Mouse (Mus musculus): ENCODE data around the gene Rfx7. TPM values are rescaled to one million over a fixed set of nuclear protein-coding genes. Genes with fewer than 3 reads are reported as not detected.

The Rfx7 gene
- polyA plus RNA-seq, 2 experiments, result 14.1 to 14.2 TPM

DNA sequence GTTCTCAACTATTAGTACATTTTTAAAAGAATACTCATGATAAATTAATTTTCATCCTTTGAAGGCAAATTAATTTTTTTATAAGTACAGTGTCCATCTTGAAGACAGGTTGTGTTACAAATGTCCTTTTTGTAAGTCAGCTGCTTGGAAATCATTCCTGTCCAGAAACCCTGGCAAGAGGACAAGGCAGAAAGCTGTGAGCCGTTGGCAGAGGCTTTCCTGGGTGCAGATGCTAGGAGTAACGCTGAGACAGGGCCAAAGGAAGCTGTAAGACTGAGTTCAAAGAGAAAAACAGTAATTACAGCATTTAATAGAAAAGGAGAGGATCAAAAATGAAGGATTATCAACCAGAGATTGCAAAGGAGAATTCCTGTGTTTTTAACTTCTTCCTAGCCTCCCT is 81.8 kb downstream of the Rfx7 start:
- Histone ChIP-seq H3K9me3 (ENCODE audit: control insufficient read depth, low read length) (no peaks in the 10 kb centered on the region), H3K27me3 (ENCODE audit: control insufficient read depth, insufficient read depth, low read length) (no peaks in the 10 kb centered on the region), H3K4me1 (ENCODE audit: control insufficient read depth, insufficient read depth, low read length) (no peaks in the 10 kb centered on the region), H3K27ac (replicated peaks; ENCODE audit: low read depth, low read length) (no peak overlapping the region), H3K4me2 (replicated peaks; ENCODE audit: low read depth, low read length, severe bottlenecking) (no peak overlapping the region), H3K9ac (ENCODE audit: low read depth, low read length, severe bottlenecking) (no peak overlapping the region), H3K4me3 (replicated peaks; ENCODE audit: low read length) (no peak overlapping the region), H3K36me3 (ENCODE audit: control insufficient read depth, insufficient read depth, low read length) (peaks cover 36% of the 10 kb centered on the region)
- TF ChIP-seq POLR2A (IDR thresholded peaks at IDR 0.05; ENCODE audit: borderline replicate concordance, extremely low read depth, insufficient read depth, insufficient read length), result no peak
- no peak for DNase-seq (ENCODE audit: low spot score)
- no peak for ATAC-seq (ENCODE audit: low FRiP score, low read depth)
- 65% methylated on average over 2 of the region's 2 CpGs for WGBS

DNA sequence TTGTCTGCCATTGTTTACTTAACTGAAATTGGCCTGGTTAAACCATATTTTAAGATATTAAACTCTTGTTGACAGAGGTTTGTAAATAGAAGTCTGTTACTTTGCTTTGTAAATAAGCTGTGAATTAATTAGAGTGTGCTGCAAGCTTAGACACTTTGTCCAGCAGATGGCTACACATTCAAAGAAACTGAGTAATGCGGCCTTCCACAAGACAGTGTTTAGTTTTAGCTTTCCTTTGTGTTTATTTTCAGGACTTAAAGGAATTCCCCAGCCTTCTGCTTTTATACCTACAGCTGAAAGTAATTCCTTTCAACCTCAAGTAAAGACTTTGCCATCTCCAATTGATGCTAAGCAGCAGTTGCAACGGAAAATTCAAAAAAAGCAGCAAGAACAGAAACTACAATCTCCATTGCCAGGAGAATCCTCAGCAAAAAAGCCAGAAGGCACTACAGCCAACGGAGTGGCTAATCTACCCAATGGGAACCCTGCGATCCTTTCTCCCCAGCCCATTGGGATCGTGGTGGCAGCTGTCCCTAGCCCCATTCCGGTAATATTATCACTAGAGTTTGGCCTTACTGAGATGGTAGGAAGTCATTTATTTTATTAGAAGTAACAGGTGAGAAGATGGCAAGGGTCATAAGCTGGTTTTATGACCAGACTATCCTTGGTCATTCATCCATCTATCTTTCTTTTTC is 82.9 kb downstream of the Rfx7 start:
- Histone ChIP-seq H3K9me3 (ENCODE audit: control insufficient read depth, low read length) (no peaks in the 10 kb centered on the region), H3K36me3 (ENCODE audit: control insufficient read depth, insufficient read depth, low read length) (peaks cover 42% of the 10 kb centered on the region), H3K4me1 (ENCODE audit: control insufficient read depth, insufficient read depth, low read length) (no peaks in the 10 kb centered on the region), H3K27ac (replicated peaks; ENCODE audit: low read depth, low read length) (no peak overlapping the region), H3K9ac (ENCODE audit: low read depth, low read length, severe bottlenecking) (no peak overlapping the region), H3K27me3 (ENCODE audit: control insufficient read depth, insufficient read depth, low read length) (no peaks in the 10 kb centered on the region), H3K4me2 (replicated peaks; ENCODE audit: low read depth, low read length, severe bottlenecking) (no peak overlapping the region), H3K4me3 (replicated peaks; ENCODE audit: low read length) (no peak overlapping the region)
- no peak for TF ChIP-seq POLR2A (IDR thresholded peaks at IDR 0.05; ENCODE audit: borderline replicate concordance, extremely low read depth, insufficient read depth, insufficient read length)
- DNase-seq (ENCODE audit: low spot score) (peak; percentile 14), ATAC-seq (ENCODE audit: low FRiP score, low read depth) (no peak)
- 74% methylated on average over 6 of the region's 6 CpGs for WGBS

DNA sequence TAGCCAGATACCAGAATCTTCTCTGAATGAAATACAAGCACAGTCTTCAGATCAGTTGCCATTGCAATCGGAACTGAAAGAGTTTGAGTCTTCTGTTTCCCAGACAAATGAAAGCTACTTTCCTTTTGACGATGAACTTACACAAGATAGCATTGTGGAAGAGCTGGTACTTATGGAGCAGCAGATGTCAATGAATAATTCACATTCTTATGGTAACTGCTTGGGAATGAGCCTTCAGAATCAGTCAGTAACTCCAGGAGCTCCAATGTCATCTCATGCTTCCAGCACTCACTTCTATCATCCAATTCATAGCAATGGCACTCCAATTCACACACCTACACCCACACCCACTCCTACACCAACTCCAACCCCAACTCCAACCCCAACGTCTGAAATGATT is 86.0 kb downstream of the Rfx7 start:
- 90% methylated on average over 3 of the region's 3 CpGs for WGBS
- Histone ChIP-seq H3K4me2 (replicated peaks; ENCODE audit: low read depth, low read length, severe bottlenecking) (no peak overlapping the region), H3K36me3 (ENCODE audit: control insufficient read depth, insufficient read depth, low read length) (peaks cover 41% of the 10 kb centered on the region), H3K9me3 (ENCODE audit: control insufficient read depth, low read length) (no peaks in the 10 kb centered on the region), H3K4me1 (ENCODE audit: control insufficient read depth, insufficient read depth, low read length) (no peaks in the 10 kb centered on the region), H3K27ac (replicated peaks; ENCODE audit: low read depth, low read length) (no peak overlapping the region), H3K9ac (ENCODE audit: low read depth, low read length, severe bottlenecking) (no peak overlapping the region), H3K27me3 (ENCODE audit: control insufficient read depth, insufficient read depth, low read length) (no peaks in the 10 kb centered on the region), H3K4me3 (replicated peaks; ENCODE audit: low read length) (no peak overlapping the region)
- no peak for DNase-seq (ENCODE audit: low spot score)
- ATAC-seq (ENCODE audit: low FRiP score, low read depth), result no peak
- no peak for TF ChIP-seq POLR2A (IDR thresholded peaks at IDR 0.05; ENCODE audit: borderline replicate concordance, extremely low read depth, insufficient read depth, insufficient read length)

DNA sequence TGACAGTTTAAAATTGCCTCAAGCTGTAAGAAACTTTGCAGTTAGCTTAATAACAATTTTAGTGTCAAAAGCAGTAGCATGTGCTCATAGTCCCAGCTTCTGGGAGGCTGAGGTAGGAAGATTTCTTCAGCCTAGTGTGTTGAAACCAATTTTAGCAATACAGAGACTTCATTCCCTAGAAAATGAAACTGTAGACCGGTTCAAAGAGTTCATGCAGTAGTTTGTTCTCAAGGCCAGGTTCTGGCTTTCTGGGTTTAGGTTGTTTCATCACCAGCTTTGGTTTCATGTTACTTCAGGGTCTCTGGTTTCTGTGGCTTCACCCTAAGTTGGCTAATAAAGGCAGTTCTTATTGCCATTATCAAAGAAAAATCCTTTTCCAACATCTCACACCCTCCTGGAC is 91.6 kb downstream of the Rfx7 start:
- Histone ChIP-seq H3K36me3 (ENCODE audit: control insufficient read depth, insufficient read depth, low read length) (peaks cover 15% of the 10 kb centered on the region), H3K4me1 (ENCODE audit: control insufficient read depth, insufficient read depth, low read length) (peaks cover 7% of the 10 kb centered on the region; the same call in 1 of the 2 replicates), H3K9me3 (ENCODE audit: control insufficient read depth, low read length) (no peaks in the 10 kb centered on the region), H3K9ac (ENCODE audit: low read depth, low read length, severe bottlenecking) (no peak overlapping the region), H3K27ac (replicated peaks; ENCODE audit: low read depth, low read length) (no peak overlapping the region), H3K4me3 (replicated peaks; ENCODE audit: low read length) (no peak overlapping the region), H3K4me2 (replicated peaks; ENCODE audit: low read depth, low read length, severe bottlenecking) (no peak overlapping the region), H3K27me3 (ENCODE audit: control insufficient read depth, insufficient read depth, low read length) (no peaks in the 10 kb centered on the region)
- no peak for TF ChIP-seq POLR2A (IDR thresholded peaks at IDR 0.05; ENCODE audit: borderline replicate concordance, extremely low read depth, insufficient read depth, insufficient read length)
- ATAC-seq (ENCODE audit: low FRiP score, low read depth) (no peak), DNase-seq (ENCODE audit: low spot score) (no peak)
- WGBS, result 84% methylated on average over 1 of the region's 1 CpGs

DNA sequence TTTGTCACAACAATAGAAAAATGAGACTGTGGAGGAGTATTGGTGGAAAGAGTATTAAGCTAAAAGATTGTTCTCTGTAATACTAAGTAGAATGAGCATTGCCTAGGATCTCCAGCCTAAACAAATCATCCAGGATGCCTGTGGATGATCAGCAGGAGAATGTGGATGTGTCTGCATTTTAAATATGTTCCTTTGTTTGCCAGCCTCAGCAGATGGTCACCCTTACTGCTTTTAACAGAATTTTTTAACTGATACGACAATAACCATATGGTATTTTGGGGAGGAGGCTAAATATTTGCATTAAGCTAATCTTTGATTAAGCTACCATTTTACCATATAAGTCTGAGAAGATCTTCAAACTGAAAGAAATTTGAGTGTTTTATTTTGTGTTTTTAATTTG is 95.6 kb downstream of the Rfx7 start:
- Histone ChIP-seq H3K9ac (ENCODE audit: low read depth, low read length, severe bottlenecking) (no peak overlapping the region), H3K36me3 (ENCODE audit: control insufficient read depth, insufficient read depth, low read length) (peaks cover 3% of the 10 kb centered on the region; the same call in 1 of the 2 replicates), H3K27me3 (ENCODE audit: control insufficient read depth, insufficient read depth, low read length) (no peaks in the 10 kb centered on the region), H3K4me1 (ENCODE audit: control insufficient read depth, insufficient read depth, low read length) (peaks cover 8% of the 10 kb centered on the region; the same call in 1 of the 2 replicates), H3K9me3 (ENCODE audit: control insufficient read depth, low read length) (no peaks in the 10 kb centered on the region), H3K27ac (replicated peaks; ENCODE audit: low read depth, low read length) (no peak overlapping the region), H3K4me2 (replicated peaks; ENCODE audit: low read depth, low read length, severe bottlenecking) (no peak overlapping the region), H3K4me3 (replicated peaks; ENCODE audit: low read length) (no peak overlapping the region)
- ATAC-seq (ENCODE audit: low FRiP score, low read depth), result no peak
- 76% methylated on average over 1 of the region's 1 CpGs for WGBS
- no peak for TF ChIP-seq POLR2A (IDR thresholded peaks at IDR 0.05; ENCODE audit: borderline replicate concordance, extremely low read depth, insufficient read depth, insufficient read length)
- DNase-seq (ENCODE audit: low spot score), result no peak
